Mouse (Mus musculus): Measurements from ENCODE around the gene Clptm1. TPM values are rescaled to one million over a fixed set of nuclear protein-coding genes. Genes with fewer than 3 reads are reported as not detected.
A peak's percentile ranks its signal among the peaks of the same experiment; 100 is the strongest.

The Clptm1 gene
- total and polyA plus RNA-seq, 2 experiments from 2014 or later, result 109 to 136 TPM

DNA sequence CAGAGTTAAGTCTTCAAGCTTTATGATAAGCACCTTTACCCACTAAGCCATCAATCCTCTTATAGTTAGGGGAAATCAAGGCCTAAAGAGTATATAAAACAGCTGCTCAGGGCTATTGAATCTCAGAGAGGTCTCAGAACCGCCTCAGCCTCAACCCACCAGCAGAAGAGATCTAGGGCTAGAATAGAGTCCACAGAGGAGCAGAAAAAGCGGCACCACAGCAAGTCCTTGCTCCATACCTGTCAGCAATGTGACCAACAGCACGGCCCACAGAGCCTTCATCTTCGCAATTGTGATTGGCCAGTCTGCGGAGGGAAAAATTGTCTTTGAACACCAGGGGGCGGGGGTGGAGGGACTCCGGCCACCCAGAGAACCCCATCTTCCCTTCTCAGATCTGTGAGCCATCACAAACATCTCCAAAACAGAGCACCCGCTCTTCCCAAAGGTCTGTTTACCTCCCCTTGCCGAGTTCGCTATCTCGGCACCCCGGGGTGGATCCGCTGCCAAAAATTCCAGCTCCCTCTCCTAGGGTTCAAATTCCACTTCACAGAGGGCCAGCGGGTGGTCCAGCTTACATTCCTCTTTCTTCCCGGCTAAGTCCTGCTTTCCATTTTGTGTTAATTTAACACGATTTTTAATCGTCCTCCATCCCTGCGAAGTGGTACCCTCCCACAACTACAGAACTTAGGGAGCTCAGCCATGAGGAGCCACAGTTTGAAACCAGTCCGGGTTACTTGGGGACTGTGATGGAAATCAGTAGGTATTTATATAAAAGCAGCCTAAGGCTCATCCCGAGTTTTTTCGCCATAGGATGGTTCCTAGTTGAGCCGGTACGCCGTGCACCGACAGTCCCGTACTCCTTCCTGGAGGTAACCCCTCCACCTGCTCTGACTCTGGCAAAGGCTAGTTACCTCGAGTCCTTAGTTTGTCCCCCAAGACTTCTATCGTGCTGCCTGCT is 33.4 kb upstream of the Clptm1 start:
- H3K4me2 ChIP-seq (ENCODE audit: low read depth), result peak overlapping the region; percentile 53
- no peaks in the 10 kb centered on the region for H3K9me3 ChIP-seq (ENCODE audit: low read length)
- TF ChIP-seq CTCF (IDR thresholded peaks at IDR 0.05; ENCODE audit: low read depth), result peak; percentile 39
- peak overlapping the region; percentile 34 for H3K4me3 ChIP-seq (ENCODE audit: low read depth, low read length)
- ATAC-seq, result no peak
- H3K36me3 ChIP-seq (ENCODE audit: insufficient read depth), result peaks cover 6% of the 10 kb centered on the region
- DNase-seq, result no peak
- H3K9ac ChIP-seq, result peak overlapping the region; percentile 44
- peak overlapping the region; percentile 50 for H3K27ac ChIP-seq (ENCODE audit: low read depth, low read length)
- H3K27me3 ChIP-seq (ENCODE audit: insufficient read depth, low read length), result no peaks in the 10 kb centered on the region
- no peaks in the 10 kb centered on the region for H3K4me1 ChIP-seq (ENCODE audit: insufficient read depth)
- 3% methylated on average over 28 of the region's 28 CpGs for WGBS

DNA sequence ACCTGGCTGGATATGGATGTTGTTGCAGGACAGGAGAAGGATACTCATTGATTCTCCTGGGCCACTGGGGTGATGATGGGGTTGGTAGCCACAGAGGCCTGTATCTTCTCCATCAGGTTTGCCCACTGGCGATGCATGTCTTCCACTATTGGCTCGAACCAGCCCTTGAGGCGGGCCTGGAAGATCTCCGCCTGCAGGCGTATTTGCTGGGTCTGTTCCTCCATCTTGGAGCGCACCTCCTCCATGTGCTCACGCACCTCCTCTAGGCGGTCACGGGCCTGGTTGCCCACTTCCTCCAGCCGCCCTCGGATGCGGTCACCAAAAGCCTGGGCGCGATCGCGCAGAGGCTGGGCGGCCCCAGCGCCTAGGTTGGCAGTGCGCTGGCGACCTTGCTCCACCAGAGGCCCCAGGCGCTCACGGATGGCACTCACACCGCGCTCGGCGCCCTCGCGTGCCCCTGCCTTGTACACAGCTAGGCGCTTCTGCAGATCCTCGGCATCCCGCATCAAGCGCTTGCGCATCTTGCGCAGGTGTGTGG is 31.6 kb upstream of the Clptm1 start:
- Histone ChIP-seq H3K4me1 (ENCODE audit: insufficient read depth) (no peaks in the 10 kb centered on the region), H3K27me3 (ENCODE audit: insufficient read depth, low read length) (no peaks in the 10 kb centered on the region), H3K9me3 (ENCODE audit: low read length) (no peaks in the 10 kb centered on the region), H3K27ac (ENCODE audit: low read depth, low read length) (no peak overlapping the region), H3K36me3 (ENCODE audit: insufficient read depth) (peaks cover 6% of the 10 kb centered on the region; the same call in 1 of the 2 replicates), H3K9ac (no peak overlapping the region), H3K4me2 (ENCODE audit: low read depth) (no peak overlapping the region), H3K4me3 (ENCODE audit: low read depth, low read length) (no peak overlapping the region)
- no peak for TF ChIP-seq CTCF (IDR thresholded peaks at IDR 0.05; ENCODE audit: low read depth)
- ATAC-seq, result no peak
- DNase-seq, result no peak
- 97% methylated on average over 34 of the region's 34 CpGs for WGBS

DNA sequence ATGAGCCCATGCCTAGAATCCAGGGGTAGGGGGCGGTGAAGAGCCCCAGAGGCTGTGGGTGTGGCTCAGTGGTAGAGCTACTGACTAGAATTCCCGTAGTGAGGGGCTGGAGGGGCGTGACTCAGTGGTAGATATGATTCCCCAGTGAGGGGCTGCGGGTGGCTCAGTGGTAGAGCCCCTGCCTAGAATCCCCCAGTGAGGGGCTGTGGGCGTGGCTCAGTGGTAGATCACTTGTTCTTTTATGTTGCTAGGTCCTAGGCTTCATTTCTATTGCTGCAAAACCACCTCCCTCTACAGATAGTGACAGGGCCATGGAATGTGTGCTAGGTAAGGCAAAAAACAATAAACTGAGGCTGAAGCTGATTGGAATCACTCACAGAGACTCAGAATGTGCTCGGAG is 31.0 kb upstream of the Clptm1 start:
- DNase-seq, result no peak

DNA sequence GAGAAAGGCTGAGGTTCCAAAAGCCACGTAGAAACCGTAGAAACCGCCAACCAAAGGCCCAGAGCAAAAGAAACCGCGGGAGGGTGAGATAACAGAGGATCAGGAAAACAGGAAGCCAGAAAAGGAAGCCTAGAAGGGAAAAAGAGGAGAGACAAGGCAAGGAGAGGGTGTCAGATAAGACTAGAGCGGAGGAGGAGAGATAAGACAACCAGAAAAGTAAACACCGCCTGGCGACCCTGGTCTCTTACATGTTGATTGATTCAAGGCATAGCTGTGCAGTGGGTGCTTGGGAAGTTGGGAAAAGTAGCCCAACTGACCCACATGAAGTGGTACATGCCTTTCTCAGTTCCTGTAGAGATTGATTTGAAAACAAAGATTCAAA is 30.4 kb upstream of the Clptm1 start:
- Histone ChIP-seq H3K4me3 (ENCODE audit: low read depth, low read length) (no peak overlapping the region), H3K9ac (no peak overlapping the region), H3K27me3 (ENCODE audit: insufficient read depth, low read length) (no peaks in the 10 kb centered on the region), H3K36me3 (ENCODE audit: insufficient read depth) (peaks cover 6% of the 10 kb centered on the region; the same call in 1 of the 2 replicates), H3K27ac (ENCODE audit: low read depth, low read length) (0 out of 2 replicates have a peak overlapping the region, but pooled peaks have one; percentile 5), H3K9me3 (ENCODE audit: low read length) (no peaks in the 10 kb centered on the region), H3K4me1 (ENCODE audit: insufficient read depth) (no peaks in the 10 kb centered on the region), H3K4me2 (ENCODE audit: low read depth) (no peak overlapping the region)
- no peak for ATAC-seq
- no peak for DNase-seq
- TF ChIP-seq CTCF (IDR thresholded peaks at IDR 0.05; ENCODE audit: low read depth), result no peak
- 71% methylated on average over 8 of the region's 8 CpGs for WGBS

More for the DNA sequence above, 31.0 kb upstream of the Clptm1 start:
- peaks cover 6% of the 10 kb centered on the region; the same call in 1 of the 2 replicates for H3K36me3 ChIP-seq (ENCODE audit: insufficient read depth)
- H3K4me1 ChIP-seq (ENCODE audit: insufficient read depth), result no peaks in the 10 kb centered on the region
- no peak overlapping the region for H3K9ac ChIP-seq
- no peak overlapping the region for H3K4me3 ChIP-seq (ENCODE audit: low read depth, low read length)
- no peaks in the 10 kb centered on the region for H3K9me3 ChIP-seq (ENCODE audit: low read length)
- H3K27me3 ChIP-seq (ENCODE audit: insufficient read depth, low read length), result no peaks in the 10 kb centered on the region
- WGBS, result 96% methylated on average over 6 of the region's 6 CpGs
- ATAC-seq, result no peak
- no peak overlapping the region for H3K27ac ChIP-seq (ENCODE audit: low read depth, low read length)
- no peak for TF ChIP-seq CTCF (IDR thresholded peaks at IDR 0.05; ENCODE audit: low read depth)
- H3K4me2 ChIP-seq (ENCODE audit: low read depth), result no peak overlapping the region

DNA sequence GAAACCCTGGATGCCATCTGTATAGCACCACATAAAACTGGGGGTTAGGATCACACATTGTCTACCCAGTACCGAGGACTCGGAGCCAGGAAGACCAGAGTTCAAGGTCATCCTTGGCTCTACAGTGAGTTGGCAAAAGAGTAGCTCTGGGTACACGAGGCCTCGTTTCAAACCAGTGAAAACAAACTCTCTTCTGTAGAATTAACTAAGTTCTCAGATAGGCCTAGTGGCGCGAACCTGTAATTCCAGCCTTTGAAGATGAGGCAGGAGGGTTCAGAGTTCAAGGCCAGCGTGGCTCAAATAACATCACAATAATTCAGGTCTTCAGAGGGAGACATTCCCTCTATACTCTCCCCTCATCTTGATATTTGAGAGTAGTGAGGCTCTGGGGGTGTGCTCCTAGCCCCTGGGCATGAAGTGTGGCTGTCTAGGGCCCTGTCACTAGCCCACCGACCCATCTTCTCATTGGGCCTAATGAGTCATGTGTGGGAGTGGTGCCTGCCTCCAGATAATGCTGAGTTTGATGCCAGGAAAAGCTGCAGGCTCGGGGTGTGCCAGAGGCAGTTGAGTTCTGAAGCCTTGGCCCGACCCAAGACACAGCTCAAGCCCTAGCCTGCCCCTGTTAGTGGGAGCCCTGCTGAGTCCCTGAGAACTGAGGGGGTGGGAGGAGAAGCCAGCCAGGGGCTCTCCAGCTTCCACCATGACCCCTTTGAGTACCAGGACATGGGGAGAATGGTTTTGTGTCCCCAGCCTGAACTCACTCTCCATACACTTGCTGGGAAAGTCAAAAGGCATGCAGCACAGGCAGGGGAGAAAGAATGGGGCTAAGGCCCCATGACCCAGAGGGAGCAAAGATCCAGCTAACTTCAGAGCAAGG is 29.7 kb upstream of the Clptm1 start:
- ATAC-seq (no peak), DNase-seq (no peak)
- H3K4me2 ChIP-seq (ENCODE audit: low read depth), result no peak overlapping the region
- no peak overlapping the region for H3K4me3 ChIP-seq (ENCODE audit: low read depth, low read length)
- 90% methylated on average over 10 of the region's 10 CpGs for WGBS
- H3K9ac ChIP-seq, result no peak overlapping the region
- TF ChIP-seq CTCF (IDR thresholded peaks at IDR 0.05; ENCODE audit: low read depth), result no peak
- H3K36me3 ChIP-seq (ENCODE audit: insufficient read depth), result peaks cover 6% of the 10 kb centered on the region; the same call in 1 of the 2 replicates
- H3K9me3 ChIP-seq (ENCODE audit: low read length), result no peaks in the 10 kb centered on the region
- H3K27me3 ChIP-seq (ENCODE audit: insufficient read depth, low read length), result no peaks in the 10 kb centered on the region
- no peaks in the 10 kb centered on the region for H3K4me1 ChIP-seq (ENCODE audit: insufficient read depth)
- H3K27ac ChIP-seq (ENCODE audit: low read depth, low read length), result peak overlapping the region; percentile 5; the same call in 1 of the 2 replicates

DNA sequence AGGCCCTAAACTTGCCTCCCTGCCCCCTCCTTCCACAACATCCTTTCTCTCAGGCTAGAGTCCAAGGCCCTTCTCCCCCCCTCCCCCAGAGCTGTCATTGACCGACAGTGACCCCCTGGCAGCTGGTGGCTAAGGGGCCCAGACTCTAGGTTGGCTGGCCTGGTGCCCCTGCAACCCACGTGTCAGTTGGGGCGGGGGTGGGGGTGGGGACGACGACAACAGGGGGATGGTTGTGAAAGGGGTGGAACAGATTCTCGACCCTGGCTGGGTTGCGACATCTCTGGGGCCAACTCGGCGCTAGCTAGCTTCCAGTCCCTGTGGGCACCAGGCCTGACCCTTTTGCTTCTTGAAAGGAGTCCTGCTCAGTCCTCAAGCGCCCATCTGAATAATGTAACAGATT is 28.6 kb upstream of the Clptm1 start:
- H3K4me1 ChIP-seq (ENCODE audit: insufficient read depth), result no peaks in the 10 kb centered on the region
- H3K9me3 ChIP-seq (ENCODE audit: low read length), result no peaks in the 10 kb centered on the region
- 31% methylated on average over 10 of the region's 10 CpGs for WGBS
- no peak overlapping the region for H3K9ac ChIP-seq
- H3K4me3 ChIP-seq (ENCODE audit: low read depth, low read length), result no peak overlapping the region
- H3K27me3 ChIP-seq (ENCODE audit: insufficient read depth, low read length), result no peaks in the 10 kb centered on the region
- peak overlapping the region; percentile 36; the same call in 1 of the 2 replicates for H3K27ac ChIP-seq (ENCODE audit: low read depth, low read length)
- H3K4me2 ChIP-seq (ENCODE audit: low read depth), result no peak overlapping the region
- no peak for TF ChIP-seq CTCF (IDR thresholded peaks at IDR 0.05; ENCODE audit: low read depth)
- ATAC-seq (peak; percentile 80), DNase-seq (peak; percentile 61)
- peaks cover 6% of the 10 kb centered on the region; the same call in 1 of the 2 replicates for H3K36me3 ChIP-seq (ENCODE audit: insufficient read depth)
